Mouse (Mus musculus) bone marrow, adult 2 months (tissue): Measurements from ENCODE around the gene Cpn2. TPM values are rescaled to one million over a fixed set of nuclear protein-coding genes. Genes with fewer than 3 reads are reported as not detected.

Source experiments
- H3K27ac ChIP-seq: fragments of 200-500 bp; 2 replicates; pipeline ENCODE4 v1.5.1; 2012; ENCODE audit warnings: low read depth, mild to moderate bottlenecking, control low read depth, inconsistent platforms, low read length; ENCODE audit not compliant: control insufficient read depth, poor library complexity, insufficient read depth
- H3K4me1 ChIP-seq: fragments of 200-500 bp; 2 replicates; pipeline ENCODE4 v1.6.1; 2011; ENCODE audit warnings: low read length; ENCODE audit not compliant: control insufficient read depth, insufficient read depth
- H3K4me3 ChIP-seq: fragments of 200-500 bp; replicated peaks from 2 replicates; pipeline ENCODE3; 2011; ENCODE audit warnings: mild to moderate bottlenecking, low read depth, low read length, control low read depth; ENCODE audit not compliant: control insufficient read depth
- CTCF ChIP-seq: fragments of 200-500 bp; IDR thresholded peaks from 2 replicates; pipeline ENCODE4 v1.5.1; 2011; ENCODE audit warnings: low read length, control low read depth; ENCODE audit not compliant: control insufficient read depth, insufficient read depth
- POLR2A ChIP-seq: fragments of 200-500 bp; IDR thresholded peaks from 2 replicates; pipeline ENCODE4 v1.6.1; 2011; ENCODE audit warnings: low read depth, mild to moderate bottlenecking, control low read depth, low read length, borderline replicate concordance; ENCODE audit not compliant: control insufficient read depth
- WGBS: fragments of 180-500 bp; shearing (Covaris S2); methylation state at CpG from one replicate; pipeline ENCODE4 v1.1.7; 2018; 5-methylcytosine and 5-hydroxymethylcytosine counted together
- polyA plus RNA-seq: library from polyadenylated mRNA; stranded (reverse); fragments of >200 nt; gene quantifications from 2 replicates; pipeline ENCODE4 v1.2.4, GENCODE M21; 2011; ENCODE audit warnings: low replicate concordance; ENCODE audit not compliant: missing spikeins, insufficient read depth, insufficient read length

The Cpn2 gene
- polyA plus RNA-seq, 1 experiment: not detected

DNA sequence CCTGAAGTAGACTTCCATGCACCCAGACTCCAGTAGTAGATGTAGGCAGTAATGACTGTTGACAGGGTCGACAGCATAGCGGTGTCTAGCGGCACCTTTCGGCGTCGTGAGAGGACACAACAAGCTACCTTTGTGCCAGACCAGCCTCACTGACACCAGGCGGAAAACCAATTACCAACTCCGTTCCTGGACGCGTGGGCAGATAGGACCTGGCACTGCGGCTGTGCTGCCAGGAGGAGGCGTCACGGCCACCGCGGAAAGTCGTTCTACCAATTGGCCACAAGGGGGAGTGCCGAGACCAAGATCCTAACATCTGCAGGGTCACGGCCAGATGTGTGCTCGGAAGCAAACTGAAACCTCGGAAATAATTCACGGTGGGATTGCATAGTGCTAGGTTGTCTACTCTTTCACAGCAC lies 15.3 kb downstream of the Cpn2 start:
- no peaks in the 10 kb centered on the region for H3K4me1 ChIP-seq
- no peak overlapping the region for H3K4me3 ChIP-seq
- no peak overlapping the region for H3K27ac ChIP-seq
- WGBS: 2% methylated on average over 21 of the region's 21 CpGs
- TF ChIP-seq CTCF (peak; percentile 99), POLR2A (0 out of 2 replicates have a peak, but pooled peaks have one; percentile 10)

DNA sequence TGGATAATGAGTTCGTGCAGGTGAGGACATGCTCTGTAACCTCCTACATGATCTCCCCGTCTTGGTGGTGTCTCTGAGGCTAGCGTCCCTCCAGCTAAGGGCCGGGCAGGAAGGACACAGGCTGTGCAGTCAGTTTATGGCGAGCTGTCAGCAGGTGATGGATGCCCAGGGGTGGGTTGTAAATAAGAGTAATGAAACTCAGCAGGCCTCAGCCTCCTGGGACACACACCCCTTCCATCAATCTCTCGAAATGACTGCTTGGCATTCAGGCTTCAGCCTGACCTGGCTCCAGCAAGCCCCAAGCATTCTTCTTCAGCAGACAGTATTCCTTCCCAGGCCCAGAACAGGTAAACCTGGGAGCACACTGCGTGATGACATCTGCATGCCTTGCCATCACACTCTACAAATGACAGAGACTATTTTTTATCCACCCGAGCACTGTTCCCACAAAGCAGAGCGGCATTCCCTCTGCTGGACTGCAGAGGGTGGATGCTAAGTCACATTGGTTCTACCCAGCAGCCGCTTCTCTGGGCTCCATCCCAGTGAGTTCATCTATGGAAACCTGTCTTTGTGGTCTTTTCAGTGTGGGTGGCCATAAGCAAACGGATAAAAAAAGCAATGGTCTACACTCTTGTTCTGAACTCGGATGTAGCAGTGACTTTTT lies 23.1 kb downstream of the Cpn2 start:
- no peaks in the 10 kb centered on the region for H3K4me1 ChIP-seq
- H3K27ac ChIP-seq: no peak overlapping the region
- TF ChIP-seq CTCF (no peak), POLR2A (no peak)
- H3K4me3 ChIP-seq: no peak overlapping the region
- 81% methylated on average over 12 of the region's 12 CpGs for WGBS

DNA sequence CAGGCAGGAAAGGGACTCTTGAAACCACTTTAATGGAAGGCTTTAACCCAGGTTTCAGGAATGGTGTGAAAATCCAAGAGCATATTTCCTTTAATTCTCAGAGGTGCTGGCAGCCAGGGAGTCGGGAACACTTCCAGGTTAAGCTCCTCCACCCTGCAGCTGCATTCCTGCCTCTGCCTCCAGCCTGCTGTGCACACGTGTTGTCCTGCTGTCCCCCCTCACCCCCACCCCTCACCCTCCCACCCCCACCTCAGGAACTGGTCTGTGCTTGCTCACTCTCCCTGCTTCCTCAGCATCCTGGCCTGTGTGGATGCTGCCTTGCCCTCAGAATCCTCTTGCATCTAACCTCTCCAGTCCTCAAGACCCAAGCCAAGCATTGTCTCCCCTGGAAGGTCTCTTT lies 25.7 kb downstream of the Cpn2 start:
- no peaks in the 10 kb centered on the region for H3K4me1 ChIP-seq
- no peak for TF ChIP-seq CTCF
- TF ChIP-seq POLR2A: no peak
- 54% methylated on average over 2 of the region's 2 CpGs for WGBS
- no peak overlapping the region for H3K27ac ChIP-seq
- H3K4me3 ChIP-seq: no peak overlapping the region

DNA sequence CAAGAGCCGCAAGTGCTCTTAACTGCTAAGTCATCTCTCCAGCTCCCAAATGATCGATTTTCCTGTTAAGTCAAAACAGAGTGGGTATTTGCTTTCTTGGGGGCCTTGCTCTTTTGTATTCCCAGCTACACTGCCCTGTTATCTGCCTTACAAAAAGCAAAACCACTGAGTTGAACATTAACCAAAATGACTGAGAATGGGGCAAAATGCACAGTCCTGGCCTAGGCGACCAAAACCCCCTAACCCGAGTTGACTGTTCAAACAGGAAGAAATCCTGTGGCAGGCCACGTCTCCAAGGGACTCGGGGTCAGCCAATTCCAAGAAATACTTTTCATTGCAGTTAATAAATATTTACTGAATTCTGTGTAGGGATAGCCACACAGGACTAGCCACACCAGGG lies 28.5 kb downstream of the Cpn2 start:
- Histone ChIP-seq H3K4me3 (no peak overlapping the region), H3K4me1 (no peaks in the 10 kb centered on the region; the same call in 1 of the 2 replicates), H3K27ac (no peak overlapping the region)
- TF ChIP-seq CTCF (no peak), POLR2A (no peak)
- 61% methylated on average over 6 of the region's 6 CpGs for WGBS

DNA sequence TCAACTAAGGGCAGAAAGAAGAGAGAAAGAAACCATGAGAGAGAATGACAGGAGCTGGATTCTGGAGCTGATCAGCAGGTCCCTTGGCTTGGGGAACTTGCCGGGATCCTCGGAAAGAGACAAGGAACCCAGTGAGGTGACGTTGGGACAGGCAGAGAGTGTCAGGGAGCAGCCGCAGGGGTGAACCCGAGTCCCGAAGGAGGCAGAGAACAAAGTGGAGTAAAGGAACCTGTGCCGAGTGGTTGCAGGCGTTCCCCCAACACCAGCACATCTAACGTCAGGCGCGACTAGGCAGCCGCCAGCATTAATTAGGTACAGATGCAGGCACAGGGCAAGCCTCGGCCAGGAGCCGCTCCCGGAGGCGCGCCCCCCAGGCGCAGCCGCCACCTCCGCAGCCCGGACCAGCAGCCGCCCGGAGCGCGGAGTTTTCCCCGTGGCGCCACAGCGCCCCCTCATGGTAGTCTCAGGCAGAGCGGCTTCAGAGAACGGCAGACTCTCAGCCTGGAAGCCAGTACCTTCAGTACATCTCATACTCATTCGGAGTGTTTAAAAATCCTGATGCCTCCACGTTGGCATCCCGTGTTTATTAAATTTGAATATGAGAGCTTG lies 31.1 kb downstream of the Cpn2 start:
- WGBS: 1% methylated on average over 33 of the region's 33 CpGs
- Histone ChIP-seq H3K4me1 (no peaks in the 10 kb centered on the region; the same call in 1 of the 2 replicates), H3K27ac (no peak overlapping the region), H3K4me3 (peak overlapping the region; percentile 12)
- TF ChIP-seq CTCF: peak; percentile 84
- TF ChIP-seq POLR2A: no peak

DNA sequence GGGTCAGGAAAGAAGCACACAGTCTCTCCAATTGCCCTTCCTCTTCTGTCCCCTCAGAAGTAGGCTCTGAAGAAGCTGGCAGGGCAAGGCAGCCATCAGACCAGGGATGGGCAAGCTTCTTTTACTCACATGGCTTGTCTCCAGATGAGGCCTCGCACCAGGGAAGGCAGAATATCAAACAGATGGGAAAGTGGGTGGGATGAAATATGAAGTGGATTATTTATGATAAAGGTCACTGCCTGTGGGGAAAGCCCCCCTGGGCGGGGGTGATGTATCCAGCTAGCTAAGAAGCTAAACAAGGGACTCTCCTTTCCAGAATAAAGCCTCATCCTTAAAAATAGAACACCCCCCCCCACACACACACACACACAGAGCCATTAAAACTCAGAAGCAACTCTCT lies 31.7 kb downstream of the Cpn2 start:
- TF ChIP-seq POLR2A: no peak
- no peak for TF ChIP-seq CTCF
- Histone ChIP-seq H3K4me1 (no peaks in the 10 kb centered on the region; the same call in 1 of the 2 replicates), H3K27ac (no peak overlapping the region), H3K4me3 (no peak overlapping the region)
- WGBS: 68% methylated on average over 2 of the region's 2 CpGs

DNA sequence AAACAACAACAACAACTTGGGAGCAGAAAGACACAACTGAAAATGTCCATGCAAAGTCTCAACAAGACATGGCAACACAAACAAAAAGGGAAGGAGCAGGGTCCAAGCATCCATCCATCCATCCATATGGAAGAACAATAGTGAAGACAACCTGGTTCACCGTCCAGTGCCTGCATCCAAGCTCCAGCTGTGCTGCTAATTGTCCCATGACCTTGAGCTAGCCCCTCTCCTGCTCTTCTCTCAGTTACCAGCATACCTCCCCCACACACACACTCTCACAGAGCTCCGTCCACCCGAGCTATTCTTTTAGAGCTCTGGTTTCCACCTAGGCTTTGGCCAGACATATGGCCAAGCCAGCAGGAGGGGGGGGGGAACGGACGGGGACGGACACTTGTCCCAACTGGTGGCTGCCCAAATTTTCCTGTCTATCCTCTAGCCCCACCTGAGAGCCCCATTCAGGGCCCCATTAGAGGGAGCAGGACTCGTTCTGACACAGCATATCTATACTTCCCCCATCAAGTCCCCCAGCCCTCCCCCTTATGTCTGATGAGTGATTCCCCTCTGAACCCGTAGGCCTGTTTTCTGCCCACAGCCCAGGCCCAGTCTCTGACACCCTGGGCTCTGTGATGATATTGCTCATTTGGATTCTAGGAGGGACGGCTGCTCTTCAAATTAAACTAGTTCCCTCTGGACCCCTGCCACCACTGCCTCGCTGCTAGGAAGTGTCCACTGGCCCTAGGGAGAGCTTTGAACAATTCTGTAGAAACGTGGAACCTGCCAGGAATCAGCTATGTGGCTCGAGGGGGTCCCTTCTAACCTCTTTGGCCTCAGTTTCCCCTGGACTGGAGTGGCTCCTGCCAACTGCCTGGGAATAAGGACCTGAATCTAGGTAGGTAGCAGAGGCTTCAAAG lies 32.4 kb downstream of the Cpn2 start:
- TF ChIP-seq CTCF: no peak
- TF ChIP-seq POLR2A: no peak
- H3K4me1 ChIP-seq: no peaks in the 10 kb centered on the region; the same call in 1 of the 2 replicates
- WGBS: 28% methylated on average over 12 of the region's 12 CpGs
- no peak overlapping the region for H3K27ac ChIP-seq
- no peak overlapping the region for H3K4me3 ChIP-seq

DNA sequence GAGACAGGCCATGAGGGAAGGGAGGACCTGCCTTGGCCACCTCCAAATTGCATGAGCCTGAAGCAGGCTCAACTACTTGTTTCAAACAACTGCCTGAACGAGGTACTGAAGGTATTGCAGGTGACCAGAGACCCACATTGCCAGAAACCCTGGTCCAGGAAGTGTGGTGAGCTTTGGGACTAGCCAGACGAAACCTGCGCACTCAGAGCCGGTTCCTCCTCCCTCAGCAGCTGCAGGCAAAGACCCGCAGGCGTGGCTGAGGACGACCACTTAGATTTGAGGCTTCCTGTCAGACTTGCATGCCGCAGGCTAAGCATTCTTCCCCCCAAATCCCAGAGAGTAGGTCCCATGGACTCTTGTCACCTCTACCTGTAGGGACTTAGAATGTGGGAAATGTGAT lies 33.2 kb downstream of the Cpn2 start:
- 3% methylated on average over 8 of the region's 8 CpGs for WGBS
- H3K4me3 ChIP-seq: no peak overlapping the region
- no peaks in the 10 kb centered on the region; the same call in 1 of the 2 replicates for H3K4me1 ChIP-seq
- TF ChIP-seq CTCF (no peak), POLR2A (no peak)
- H3K27ac ChIP-seq: no peak overlapping the region
